Mouse (Mus musculus) megakaryocyte, embryonic 14.5 days (primary cell): ENCODE measurements around the gene Pkig.

ENCODE experiments used
- FLI1 ChIP-seq: IDR thresholded peaks from 2 replicates; pipeline ENCODE4 v1.6.1; 2012; ENCODE audit warnings: low read length, inconsistent platforms, mixed read lengths
- GATA1 ChIP-seq: IDR thresholded peaks from 3 replicates; pipeline ENCODE4 v1.6.1; 2012; ENCODE audit warnings: mixed read lengths, low read length, inconsistent platforms, borderline replicate concordance

- TF ChIP-seq GATA1 (no peak), FLI1 (no peak)
These were observed 37.7 kb upstream of the Pkig start for GRCm38 (mm10) chr2:163620451-163620850.
